Mouse (Mus musculus) ovary, postnatal 36 days (tissue): ENCODE measurements around the gene Polrmt.

ENCODE experiments used
- DNase-seq: peaks from one replicate; pipeline ENCODE4 v3.0.0; 2022; ENCODE audit warnings: low spot score, mixed read lengths

The Polrmt gene

DNA sequence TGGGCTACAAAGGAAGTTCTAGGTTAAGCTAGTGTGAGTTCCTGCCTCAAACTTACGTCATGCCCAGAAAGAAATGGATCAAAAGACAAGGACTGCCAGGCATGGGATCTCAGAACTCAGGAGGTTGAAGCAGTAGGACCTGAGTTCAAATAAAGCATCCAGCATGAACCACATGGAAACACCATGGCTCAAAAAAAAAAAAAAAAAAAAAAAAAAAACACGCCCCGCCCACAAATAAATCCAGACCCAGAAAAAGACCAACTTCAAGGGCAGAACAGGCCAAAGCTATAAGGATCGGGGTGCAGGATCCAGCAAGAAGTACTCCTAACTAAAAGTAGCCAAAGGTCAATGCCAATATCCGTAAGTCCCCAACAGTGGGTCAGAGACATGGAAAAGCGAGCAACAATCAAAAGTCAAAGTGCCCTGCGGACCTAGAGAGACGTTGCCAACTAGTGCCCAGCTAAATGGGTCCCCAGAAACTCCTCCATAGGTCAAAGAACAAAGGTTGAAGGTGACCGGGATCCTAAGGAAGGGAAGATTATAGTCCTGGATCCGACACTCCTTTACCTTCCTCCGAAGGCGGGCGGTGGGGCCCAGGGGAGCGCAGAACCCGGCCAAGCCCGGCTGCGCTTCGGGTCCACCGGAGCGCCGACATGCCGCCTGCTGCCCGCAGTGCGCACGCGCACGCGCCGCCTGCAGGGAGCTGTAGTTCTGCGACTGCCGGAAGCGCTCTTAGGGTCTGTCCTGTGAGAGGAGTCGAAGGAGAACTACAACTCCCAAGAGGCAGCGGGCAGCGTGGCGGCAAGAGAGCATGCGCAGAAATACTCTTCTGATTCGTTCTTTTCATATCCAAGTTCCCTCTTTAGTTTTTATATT, at the start of gene Polrmt:
Gene Polrmt, minus strand, starts transcription at position 684 of the 876 bp plus-strand sequence.
- peak; percentile 94 for DNase-seq

DNA sequence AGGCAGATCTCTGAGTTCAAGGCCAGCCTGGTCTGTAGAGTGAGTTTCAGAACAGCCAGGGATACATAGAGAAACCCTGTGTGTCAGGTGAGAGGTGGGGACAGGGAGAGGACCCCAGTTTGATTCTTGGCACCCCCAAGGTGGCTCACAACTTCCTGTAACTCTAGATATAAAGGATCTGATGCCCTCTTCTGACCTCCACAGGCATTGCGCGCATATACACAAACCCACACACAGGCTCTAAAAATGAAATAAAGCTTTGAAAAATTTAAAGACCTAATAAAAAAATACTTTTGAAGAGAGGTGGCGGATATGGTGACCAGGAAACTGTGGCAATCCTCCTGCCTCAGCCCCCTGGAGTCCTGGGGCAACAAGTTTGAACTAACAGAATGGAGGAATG, 49.5 kb upstream of the Polrmt start:
- no peak for DNase-seq

DNA sequence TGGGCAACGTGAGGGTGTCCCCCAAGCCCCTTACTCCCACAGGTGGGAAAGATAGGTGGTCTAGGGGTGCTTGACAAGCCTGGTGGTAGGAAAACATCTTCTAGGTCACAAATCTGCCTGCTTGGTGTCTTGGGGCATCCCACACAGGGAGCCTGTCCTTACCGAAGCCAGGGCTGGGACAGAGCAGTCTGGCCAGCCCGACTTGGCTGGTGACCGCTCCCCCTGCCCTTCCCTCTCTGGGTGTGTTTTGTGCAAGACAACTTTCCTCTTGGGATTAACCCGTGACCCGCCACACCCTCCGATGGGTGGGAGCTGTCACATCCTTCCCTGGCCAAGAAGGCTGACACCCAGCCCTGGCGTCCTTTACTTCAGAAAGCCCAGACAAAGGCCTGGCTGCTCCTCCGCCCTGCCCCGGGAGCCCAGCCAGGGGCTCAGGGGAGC, 48.1 kb upstream of the Polrmt start:
- DNase-seq, result peak; percentile 70

DNA sequence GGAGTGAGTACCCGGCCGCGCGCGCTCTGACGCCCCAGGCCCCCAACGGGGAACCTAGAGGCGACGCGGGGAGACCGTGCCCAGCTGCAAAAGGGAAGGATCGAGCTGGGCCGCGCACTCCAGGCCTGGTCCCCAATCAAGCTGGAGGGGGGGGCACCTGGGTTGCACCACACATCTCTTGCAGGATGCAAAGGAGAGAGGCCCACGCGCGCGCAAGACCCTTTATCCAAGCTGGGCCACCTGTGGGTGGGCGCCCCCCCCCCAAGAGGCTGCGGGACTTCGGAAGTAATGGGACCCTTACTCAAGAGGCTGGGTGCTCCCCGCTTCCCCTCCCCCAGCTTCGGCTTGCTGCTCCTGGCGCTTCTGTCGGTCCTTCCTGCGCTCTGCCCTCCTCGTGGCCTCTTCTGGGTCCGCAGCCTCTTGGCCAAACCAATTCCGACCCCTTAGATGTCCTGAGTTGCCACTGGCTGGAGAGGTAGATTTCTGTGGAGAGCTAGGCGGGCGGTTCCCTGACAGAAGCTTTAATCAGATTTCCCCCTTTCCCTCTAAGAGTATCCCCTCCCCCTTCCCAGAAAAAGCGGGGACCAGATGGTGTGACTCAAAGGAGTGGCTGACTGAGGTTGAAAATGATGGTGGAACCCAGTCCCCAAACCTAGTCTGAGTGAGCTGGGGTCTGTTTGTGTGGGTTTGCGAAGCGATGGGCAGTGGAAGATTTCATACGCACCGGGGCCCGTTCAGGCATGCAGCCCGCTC, 47.5 kb upstream of the Polrmt start:
- no peak for DNase-seq

DNA sequence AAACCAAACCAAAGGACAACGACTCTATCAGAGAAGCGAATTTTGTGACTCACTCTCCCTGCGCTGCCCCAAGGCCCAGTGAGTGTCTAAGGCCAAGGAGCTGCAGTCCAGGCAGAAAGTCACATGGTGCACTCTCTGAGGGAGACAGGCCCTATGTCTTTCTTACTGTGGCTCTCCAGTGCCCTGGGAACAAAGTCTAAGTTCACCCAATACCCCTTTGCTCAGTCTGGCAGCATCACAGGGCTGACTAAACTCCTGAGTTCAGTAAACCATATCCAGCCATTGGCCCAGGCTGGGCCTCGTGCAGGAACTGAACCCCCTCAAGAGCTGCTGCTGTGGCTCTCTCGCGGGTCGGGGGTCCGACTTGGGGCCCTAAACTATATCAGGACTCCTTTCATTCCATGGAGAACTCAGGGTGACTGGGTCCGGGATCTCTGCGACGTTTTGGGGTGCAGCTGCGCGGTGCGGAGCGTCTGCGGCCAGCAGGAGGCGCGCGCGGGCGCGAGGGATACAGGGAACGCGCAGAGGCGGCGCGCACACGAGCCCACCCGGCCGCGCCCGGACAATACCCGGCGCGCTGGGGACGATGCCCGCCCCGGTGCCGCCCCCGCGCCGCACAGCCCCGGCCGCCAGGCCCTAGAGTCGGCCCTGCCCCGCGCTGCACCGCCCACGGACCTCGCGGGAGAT, 46.8 kb upstream of the Polrmt start, which contains the start of gene Palm:
Gene Palm, plus strand, starts transcription at position 522 of the 687 bp plus-strand sequence.
- DNase-seq, result peak; percentile 81

DNA sequence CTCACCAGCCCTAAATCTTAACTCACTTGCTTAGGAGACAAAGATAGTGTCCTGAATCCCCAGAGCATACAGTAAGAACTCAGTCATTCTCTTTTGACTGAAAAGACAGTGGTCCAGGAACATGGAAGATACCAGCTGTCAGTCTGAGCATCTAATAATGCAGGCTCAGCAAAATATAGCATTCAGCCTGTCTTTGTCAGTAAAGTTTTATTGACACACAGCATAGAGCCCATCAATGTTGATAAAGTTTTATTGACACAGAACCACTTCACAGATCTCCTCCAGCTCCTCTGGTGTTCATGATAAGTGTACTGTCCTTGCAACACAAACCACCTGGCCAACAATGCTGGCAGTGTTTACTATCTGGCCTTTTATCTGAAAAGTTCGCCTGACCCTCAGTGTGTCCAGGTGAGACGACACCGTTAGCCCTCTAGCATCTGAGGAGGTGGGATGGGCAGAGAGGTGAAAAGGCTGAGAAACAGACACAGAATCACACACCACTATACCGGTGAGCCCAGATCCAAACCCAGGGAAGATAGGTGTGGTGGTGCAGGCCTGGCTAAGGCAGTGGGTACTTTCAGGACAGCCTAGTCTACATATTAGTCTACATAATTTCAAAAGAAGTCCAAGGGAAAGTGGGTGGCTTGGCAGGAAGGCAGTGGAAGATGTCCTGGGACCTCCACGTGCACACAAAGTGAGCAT, 46.1 kb upstream of the Polrmt start:
- DNase-seq, result no peak

DNA sequence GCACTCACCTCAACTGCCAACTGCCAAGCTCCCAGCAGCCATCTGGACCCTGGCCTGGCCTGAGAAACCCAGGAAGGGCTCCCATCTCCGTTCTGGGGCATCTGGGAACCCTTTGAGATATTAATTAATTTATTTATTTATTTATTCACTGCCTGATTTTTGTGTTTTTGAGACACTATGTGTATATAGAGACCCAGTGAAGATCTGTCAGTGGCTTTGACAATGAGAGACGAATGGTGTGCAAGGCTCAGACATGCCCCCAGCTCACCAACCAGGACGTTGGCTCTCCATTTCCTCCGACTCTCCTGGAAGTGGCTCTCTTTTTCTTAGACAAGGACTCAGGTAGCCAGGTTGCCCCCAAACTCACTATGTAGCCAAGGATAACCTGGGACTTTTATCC, 44.5 kb upstream of the Polrmt start, which contains the start of gene Prss57:
Gene Prss57, minus strand, starts transcription at position 101 of the 400 bp plus-strand sequence.
- no peak for DNase-seq

DNA sequence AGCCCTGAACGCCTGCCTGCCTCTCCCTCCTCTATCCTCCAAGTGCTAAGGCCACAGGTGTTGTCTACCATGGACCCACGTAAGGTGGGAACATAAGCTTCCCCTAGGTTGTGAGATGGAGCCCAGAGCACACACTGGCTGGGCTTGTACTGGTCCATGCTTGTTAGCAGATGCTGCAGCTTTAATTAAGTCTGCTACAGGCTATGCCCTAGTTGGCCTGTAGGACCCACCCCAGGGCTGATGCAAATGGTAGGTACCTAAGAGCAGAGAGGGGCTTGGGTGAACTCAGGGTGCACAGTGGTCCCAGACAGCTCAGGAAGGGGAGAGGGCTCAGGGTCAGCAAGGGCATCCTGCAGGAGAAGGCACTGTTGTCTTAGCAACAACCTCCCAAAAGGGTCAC, 43.2 kb upstream of the Polrmt start:
- DNase-seq, result no peak

DNA sequence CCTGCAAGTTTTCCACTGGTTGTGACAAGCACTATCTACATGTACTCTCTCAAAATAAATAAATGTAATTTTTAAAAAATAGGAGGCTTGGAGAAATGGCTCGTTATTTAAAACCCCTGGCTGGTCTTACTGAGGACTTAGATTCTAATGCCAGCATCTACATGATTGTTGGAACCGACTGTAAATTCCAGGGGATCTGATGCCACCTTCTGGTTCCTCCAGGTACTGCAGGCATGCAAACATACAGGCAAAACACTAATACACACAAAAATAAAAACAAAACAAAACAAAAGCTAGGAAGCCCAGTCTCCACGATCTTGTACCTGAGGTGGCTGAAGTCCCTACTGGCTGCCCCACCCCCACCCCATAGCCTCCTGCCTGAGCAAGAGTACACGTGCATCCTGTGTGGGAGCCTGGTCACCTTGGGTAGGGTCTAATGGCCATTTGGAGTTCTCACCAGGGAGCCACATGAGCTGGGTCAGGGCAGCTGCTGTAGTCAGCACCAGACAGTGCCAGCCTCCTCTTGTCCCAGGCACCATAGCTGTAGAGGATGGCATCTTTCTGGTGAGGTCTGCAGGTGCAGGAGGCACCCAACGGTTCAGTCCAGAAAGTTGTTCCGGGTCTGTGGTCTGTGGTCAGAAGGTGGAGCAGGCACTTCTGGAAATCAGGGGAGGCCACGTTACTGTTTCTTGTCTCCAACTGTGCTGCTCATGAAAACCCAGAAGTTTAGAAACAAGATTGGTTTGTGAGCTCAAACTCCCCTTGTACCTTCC, 42.2 kb upstream of the Polrmt start:
- peak; percentile 60 for DNase-seq

DNA sequence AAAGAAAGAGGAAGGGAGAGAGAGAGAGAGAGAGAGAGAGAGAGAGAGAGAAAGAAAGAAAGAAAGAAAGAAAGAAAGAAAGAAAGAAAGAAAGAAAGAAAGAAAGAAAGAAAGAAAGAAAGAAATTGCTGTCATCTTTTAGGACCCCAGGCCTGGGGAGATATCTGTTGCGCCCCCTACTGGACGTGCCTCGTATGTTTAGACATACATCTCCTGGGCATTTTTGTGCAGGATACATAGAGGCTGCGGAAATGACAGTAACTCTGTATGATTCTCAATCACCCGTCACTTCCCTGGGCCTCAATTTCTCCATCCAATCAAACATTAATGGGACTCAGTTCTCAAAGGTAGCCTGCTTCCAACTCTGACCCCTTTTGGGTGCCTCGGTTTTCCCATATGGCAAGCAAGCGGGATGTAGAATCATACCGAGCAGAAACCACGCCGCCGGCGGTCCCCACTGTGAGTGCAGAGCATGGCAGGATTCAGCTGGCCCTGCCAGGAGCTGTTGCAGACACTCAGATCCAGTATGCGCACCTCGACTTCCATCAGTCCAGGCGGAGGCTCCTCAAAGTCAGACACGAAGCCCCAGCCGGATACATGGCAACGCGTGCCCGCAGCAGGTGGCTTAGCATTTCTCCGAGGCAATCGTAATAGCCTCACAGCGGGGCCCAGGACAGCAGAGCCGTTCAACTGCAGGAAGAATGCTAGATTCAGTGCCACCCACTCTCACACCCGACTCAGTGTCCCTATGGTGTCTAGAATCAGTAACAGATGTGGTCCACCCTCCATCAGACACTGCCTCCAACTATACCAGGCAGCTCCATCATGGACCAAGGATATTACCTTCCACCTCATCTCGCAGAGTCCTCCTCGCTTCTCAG, 37.8 kb upstream of the Polrmt start:
- no peak for DNase-seq

DNA sequence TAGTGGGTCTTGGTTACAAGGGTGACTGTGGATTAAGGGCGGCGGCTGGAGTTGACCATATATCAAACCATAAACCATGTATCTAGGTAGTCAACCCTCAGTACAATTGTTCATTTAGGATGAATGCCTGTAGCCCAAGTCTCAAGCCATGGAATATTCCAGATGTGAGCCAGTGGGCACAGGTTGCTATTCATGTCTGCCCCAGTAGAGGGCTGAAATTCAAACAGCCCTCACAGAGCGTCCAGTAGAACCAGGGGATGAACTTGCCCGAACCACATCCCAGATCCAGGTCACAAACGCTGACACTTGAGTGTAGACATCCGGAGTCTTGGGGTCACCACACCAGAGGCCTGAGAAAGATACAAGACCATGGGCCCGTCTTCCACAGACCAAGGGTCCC, 36.7 kb upstream of the Polrmt start:
- no peak for DNase-seq

DNA sequence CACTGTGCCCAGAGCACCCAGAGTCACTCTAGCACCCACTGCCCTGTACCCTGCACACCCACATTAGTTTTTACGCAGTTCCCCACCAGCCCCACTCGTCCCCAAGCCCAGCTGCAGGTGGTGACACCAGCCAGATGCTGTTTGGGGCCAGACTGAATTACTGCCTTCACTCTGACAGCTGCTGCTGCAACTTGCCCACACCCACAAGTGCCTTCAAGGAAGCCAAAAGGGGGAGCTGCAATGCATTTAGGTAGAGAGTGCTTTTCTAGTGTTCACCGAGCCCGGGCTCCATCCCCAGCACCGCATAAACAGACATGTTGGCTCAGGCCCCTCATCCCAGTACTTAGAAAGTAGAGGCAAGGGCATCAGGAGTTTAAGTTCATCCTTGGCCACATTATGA, 35.6 kb upstream of the Polrmt start:
- DNase-seq, result no peak

DNA sequence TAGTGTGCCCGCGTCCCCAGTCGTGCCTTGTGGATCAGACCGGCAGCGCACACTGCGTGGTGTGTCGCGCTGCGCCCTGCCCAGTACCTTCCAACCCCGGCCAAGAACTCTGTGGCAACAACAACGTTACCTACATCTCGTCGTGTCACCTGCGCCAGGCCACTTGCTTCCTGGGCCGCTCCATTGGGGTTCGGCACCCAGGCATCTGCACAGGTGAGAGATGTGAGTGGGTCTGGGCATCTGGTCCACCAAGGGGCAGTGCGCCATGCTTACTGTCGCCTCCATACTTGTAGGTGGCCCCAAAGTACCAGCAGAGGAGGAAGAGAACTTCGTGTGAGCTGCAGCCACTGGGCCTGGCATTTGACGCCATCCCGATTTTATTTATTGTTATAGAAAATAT, 34.8 kb upstream of the Polrmt start:
- no peak for DNase-seq

DNA sequence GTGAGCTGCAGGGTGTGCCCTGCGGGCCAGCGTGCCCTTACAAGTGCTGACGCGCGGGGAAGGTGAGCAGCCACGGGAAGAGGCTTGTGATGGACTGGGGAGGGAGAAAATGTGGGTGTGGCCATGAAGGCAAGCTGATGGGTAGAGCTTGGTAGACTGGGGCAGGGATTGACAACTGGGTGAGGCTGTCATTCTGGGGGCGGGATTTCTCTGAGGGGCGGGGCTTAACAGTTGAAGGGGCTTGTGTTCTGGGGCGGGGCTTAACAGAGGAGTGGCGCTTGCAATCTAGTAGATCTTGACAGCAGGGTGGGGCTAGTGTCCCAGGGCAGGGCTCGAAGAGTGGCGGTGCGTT, 34.3 kb upstream of the Polrmt start:
- no peak for DNase-seq

DNA sequence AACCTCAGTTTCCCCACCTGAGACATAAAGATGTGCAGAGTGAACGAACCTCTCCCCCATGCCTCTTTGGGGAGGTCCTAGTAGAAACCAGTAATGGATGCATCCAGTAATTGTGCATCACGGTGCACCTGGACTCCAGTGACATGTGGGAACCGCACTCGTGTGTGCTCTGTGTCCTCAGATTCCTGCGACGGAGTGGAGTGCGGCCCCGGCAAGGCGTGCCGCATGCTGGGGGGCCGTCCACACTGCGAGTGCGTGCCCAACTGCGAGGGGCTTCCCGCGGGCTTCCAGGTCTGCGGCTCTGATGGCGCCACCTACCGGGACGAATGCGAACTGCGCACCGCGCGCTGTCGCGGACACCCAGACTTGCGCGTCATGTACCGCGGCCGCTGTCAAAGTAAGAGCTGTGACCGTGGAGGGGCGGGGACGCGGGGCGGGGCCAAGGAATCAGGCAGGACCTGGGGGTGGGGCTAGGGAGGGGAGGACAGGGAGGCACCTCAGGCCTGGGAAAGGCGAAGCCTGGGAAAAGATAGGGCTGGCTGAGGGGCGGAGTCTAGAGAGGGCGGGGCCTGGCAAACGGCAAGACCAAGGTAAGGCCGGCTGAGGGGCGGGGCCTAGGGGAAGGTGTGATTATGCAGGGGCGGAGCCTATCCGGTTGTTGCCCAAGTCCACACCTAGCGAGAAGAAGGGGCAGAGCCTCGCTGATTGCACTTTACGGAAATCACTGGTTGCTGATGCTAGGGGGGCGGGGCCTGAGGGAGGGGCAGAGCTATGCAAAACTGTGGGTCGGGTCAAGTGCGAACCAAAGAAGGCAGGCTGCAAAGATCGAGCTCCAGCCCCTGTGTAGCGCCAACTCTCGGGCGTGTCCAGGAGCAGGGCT, 33.6 kb upstream of the Polrmt start:
- DNase-seq, result peak; percentile 95

DNA sequence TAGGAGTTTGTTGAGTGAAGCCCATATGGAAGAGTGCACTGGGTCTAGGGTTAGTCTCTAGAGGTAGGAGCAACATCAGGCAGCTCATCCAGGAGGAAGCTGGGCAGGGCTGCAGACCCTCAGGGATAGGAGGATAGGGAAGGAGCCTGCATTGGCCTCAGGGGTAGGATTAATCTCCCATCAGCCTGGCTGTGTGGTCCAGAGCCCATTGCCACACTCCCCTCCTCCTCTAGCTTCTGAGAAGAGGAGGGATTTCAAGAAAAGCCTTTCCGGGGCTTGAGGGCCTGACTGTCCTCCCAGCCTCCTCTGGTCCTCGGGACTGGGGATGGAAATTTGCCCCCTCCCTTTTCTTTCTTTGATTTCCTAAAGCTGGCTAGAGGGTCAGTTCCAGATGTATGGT, 32.8 kb upstream of the Polrmt start:
- DNase-seq, result no peak

DNA sequence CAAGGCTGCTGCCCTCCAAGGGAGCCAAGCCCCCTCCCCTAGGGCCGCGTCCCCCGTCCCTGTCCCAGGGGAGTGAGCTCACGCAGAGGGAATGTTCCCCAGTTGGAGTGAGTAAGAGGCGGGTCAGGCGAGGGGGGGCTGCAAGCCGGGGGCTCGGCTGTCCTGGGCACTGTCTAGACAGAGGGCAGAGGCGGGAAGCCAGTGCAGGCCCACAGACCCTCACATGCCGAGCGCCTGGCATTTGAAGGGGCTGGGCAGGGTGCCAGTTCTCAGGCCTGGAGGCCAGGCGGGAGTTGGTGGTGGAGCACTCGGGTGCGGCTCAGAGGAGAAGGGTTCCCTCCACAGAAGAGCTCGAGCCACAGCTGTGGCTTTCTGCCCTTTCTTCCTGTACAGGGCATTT, 31.6 kb upstream of the Polrmt start:
- DNase-seq, result peak; percentile 42

DNA sequence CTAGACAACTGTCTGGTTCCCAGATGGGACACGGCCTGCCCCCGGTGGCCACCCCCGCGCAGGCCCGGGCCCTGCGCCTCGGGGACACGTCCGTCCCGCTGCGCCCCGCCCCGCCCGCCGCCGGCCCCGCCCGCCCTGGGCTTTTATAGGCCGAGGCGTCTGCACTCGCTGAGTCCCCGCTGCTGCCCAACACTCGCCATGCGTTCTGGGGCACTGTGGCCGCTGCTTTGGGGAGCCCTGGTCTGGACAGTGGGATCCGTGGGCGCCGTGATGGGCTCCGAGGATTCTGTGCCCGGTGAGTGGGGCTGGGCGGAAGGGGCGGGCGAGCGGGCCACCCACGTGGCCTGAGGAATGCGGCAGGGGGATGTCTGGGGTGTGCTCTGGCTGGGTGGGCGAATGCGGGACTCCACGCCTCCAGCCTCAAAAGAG, 30.7 kb upstream of the Polrmt start, which contains the start of gene Fstl3:
Gene Fstl3, plus strand, starts transcription at position 170 of the 429 bp plus-strand sequence.
- DNase-seq, result peak; percentile 41
